Mouse (Mus musculus) bone marrow, adult 2 months (tissue): ENCODE results near the gene Megf11.

Experiments used
- CTCF ChIP-seq: fragments of 200-500 bp; IDR thresholded peaks from 2 replicates; pipeline ENCODE4 v1.5.1; 2011; ENCODE audit warnings: low read length, control low read depth; ENCODE audit not compliant: control insufficient read depth, insufficient read depth
- POLR2A ChIP-seq: fragments of 200-500 bp; IDR thresholded peaks from 2 replicates; pipeline ENCODE4 v1.6.1; 2011; ENCODE audit warnings: low read depth, mild to moderate bottlenecking, control low read depth, low read length, borderline replicate concordance; ENCODE audit not compliant: control insufficient read depth

GRCm38 (mm10) chr9:64644129-64644528, 258.7 kb downstream of the Megf11 start:
- TF ChIP-seq POLR2A (no peak), CTCF (no peak)
